Mouse (Mus musculus) adrenal gland, adult 18-20 months (tissue): ENCODE results near the gene Camk1. TPM values are rescaled to one million over a fixed set of nuclear protein-coding genes. Genes with fewer than 3 reads are reported as not detected.
A peak's percentile ranks its signal among the peaks of the same experiment; 100 is the strongest.

ENCODE experiments used
- DNase-seq, 2 experiments: peaks; one replicate each; pipeline ENCODE4 v3.0.0; 2021 to 2022; ENCODE audit warnings: low spot score in 2 of 2
- long read RNA-seq, 2 experiments: library from polyadenylated mRNA; stranded (forward); transcript quantifications; one replicate each; pipeline ENCODE4 v2.0.0; 2021
- total RNA-seq, 2 experiments: library from RNA; stranded (reverse); gene quantifications; 1 replicate in 1 of 2; 2 replicates in 1 of 2; pipeline ENCODE4 v1.2.3; 2021

Gene Camk1
- 10 to 100 TPM; 53.1 to 55.4 TPM for total RNA-seq
- long read RNA-seq, experiment 1, transcript Camk1-201 (12 exons, 1,496 nt): major isoform, 38 of 44 reads
- long read RNA-seq, experiment 1, partial matches to known transcripts: 2 of 44 reads
- long read RNA-seq, experiment 1, other reads (novel, unspliced or antisense): 4 of 44 reads
- long read RNA-seq, experiment 2, transcript Camk1-201 (12 exons, 1,496 nt): major isoform, 85 of 103 reads
- long read RNA-seq, experiment 2, partial matches to known transcripts: 4 of 103 reads
- long read RNA-seq, experiment 2, other reads (novel, unspliced or antisense): 14 of 103 reads

DNA sequence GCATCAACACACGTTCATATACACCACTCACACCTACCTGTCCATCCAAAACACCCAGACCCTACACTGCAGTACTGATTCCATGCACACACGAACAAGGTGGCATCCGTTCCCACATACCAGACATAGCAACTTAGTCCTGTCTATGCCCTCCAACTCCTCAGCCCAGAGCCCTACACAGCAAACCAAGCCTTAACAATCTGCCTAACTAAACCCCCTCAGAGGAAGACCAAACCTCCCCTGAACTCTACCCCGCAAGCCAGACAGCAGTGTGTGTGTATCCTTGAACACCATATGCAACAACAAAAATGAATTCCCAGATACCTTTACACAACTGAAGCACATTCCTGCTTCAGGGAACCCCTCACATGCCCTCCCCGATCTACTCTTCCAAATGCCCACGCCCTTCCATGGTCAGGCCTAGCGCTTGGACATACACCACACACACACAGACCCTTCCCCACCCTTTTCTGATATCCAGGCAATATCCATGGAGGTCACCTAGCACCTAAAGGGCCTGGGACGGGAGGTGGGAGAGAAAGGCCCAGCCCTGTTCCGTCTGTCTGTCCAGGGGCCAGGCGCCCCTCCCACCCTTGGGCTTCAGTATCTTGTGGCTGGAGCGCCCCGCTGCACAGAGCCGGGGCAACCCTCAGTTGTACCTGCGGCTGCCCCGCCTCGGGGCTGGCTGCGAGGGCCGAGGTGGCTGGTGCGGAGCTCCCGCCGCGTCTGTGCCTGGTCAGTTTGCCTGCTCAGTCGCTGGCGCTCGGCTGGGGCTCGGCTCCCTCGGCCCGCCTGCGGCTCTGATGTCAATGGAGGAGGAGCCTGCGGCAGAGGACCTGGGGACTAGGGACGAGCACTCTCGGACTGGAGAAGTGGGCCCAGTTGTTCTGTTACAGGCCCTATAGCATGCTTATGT lies at the start of gene Camk1:
Gene Camk1, minus strand, starts transcription at position 808 of the 916 bp plus-strand sequence.
- peak; percentile 82 to 84 for DNase-seq

DNA sequence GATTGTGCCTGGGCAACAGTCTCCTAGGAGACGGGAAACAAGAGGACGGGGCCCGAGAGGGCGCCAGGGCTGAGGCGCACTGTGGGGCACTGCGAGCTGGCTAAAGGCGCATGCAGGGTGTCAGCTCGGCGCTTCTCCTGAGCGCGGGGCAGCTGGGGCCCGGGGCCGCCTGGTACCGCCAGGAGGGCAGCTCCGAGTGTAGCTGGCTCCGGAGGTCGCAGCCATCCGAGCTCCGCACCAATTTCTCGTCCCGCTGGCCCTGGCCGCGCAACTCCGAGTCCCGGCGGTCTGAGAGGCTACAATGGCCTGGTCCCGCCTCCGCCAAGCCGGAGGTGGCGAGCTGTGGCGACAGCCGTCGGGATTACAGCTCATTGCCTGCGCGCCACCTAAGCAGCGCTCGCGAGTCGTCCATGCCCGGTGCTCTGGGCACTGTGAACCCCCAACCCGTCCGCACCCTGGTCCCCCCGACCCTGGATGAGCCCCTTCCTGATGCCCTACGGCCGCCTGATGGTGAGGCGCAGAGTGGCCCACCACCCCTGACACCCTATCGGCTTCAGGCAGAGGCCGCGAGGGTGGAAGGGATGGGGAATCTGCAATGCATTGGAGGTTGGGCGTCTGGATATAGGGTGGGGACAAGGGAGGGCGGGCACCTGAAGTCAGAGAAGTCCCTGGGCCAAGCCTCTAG lies 48.7 kb upstream of the Camk1 start:
- peak; percentile 43 to 58 for DNase-seq

DNA sequence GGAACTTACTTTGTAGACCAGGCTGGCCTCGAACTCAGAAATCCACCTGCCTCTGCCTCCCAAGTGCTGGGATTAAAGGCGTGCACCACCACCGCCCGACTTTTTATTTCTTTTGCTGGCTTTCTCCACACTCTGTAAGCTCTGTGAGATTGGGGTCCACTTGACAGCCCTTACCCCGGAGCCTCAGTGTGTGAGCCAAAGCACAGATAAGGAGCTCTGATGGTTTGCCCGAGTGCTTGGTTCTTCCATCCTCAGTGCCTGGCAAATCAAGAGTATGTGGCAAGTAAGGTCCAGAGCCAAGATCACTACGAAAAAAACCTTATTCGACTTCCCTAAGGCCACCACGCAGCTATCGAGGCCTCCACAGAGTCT lies 48.2 kb upstream of the Camk1 start:
- no peak for DNase-seq

DNA sequence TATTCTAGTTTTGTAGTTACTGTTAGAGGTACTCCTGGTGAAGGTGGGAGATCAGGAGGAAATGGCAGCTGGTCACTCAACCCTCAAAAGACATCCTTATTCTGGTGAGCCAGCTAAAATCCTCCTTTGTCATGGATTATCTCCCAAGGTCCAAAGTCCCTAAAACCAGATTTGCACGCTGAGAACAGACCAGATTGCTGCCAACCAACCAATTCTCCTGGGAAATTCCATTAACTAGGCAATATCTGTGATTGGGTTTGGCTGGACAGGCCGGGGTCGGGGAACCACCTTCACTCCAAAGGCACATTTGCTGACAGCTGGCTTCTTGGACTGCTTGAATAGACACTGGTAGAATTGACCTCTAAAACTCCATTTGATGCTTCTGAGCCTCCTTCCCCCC lies 46.9 kb upstream of the Camk1 start:
- DNase-seq: no peak

DNA sequence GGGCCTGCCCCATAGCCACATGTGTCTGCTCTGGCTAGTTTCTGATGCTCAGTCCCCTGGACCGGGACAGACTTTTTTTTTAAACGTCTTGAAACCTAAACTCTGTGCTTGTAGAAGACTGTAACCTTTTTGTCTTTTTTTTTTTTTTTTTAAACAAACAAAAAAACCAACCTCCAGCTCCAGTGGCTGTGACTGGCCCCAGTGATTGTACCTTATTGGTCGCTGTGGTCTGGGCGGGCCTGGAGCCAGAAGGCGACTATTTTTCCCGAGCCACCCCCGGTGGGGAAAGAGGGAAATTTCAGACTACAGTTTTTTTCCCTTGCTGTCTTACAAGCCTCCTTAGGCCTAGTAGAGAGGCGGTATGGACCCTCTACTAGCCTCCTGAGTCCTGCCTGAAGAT lies 45.2 kb upstream of the Camk1 start, which contains the start of gene Ttll3:
Gene Ttll3, plus strand, starts transcription at position 301 of the 400 bp plus-strand sequence.
- DNase-seq: no peak

DNA sequence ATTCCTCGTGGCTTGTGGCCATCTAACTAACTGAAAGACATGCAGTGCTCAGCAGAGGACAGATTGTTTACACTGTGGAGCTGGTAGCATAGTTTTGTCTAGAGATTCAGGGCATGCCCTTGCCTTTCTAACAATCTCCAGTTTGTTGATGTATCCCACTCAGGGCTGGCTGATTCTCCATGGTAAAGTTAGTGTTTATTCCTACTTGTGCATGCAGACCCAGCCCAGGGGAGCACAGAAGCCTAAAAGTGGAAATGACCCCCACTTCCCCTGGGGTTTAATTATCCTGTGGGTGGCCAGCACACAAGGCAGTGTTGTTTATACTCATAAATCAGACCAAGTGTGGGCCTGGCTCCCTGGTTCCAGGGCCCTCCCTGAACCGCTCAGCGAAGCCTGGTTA lies 42.2 kb upstream of the Camk1 start:
- no peak for DNase-seq

DNA sequence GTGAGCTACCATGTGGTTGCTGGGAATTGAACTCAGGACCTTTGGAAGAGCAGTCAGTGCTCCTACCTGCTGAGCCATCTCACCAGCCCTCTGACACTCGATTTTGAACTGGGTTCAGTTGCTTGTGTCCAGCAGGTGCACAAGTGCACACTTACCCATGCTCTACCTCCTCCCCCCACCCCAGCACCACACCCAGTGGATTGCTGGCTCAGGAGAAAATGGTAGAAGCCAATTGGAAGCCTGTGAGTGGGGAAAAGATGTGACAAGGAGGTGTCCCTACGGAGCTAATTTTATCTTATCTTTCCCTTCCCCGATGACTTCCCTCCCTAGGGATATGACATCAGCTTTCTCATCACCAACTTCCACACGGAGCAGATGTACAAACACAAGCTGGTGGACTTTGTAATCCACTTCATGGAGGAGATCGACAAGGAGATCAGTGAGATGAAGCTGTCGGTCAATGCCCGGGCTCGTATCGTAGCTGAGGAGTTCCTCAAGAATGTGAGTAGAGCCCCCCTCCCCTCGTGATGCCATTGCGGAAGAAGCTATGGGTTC lies 41.5 kb upstream of the Camk1 start:
- no peak for DNase-seq

DNA sequence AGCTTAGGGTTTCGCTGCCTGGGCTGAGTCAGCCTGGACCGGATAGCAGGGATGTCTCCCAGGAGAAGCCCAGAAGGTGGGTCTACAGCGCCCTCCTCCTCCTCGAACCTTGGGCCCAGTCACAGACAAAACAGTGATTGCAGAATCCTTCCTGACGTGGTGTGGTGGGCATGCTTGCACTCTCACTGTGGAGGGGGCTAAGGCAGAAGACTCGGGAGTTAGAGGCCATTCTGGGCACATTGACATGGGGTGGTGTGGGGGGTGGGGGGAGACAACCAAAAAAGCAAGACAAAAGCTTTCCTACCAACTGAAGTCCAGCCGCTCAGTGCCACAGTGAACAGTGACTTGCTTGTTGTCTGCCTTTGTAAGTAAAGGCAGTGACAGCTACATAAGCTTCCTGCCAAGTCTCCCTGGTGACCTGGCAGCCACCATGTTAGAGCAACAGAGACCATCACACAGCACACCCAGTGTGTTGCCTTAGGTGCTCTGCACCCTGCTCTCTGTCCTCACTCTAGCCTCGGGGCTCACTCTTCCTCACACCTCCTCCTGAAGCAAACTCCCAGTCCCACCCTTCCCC lies 40.7 kb upstream of the Camk1 start:
- DNase-seq: no peak

DNA sequence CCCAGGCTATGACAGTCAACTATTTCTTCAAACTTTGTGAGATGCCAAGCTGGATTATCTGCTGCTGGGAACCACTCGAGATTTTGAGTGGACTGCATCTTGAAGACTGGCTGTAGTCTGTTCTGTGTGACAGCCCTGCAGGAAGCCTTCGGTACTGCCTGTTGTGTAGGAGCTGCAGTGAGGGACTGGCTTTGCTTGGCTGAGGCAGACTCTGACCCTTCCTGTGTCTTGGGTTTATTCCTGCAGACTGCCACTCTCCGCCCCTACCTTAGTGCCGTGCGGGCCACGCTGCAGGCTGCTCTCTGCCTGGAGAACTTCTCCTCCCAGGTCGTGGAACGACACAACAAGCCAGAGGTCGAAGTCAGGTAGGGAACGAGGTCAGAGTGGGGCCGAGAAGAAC lies 36.7 kb upstream of the Camk1 start:
- no peak for DNase-seq

DNA sequence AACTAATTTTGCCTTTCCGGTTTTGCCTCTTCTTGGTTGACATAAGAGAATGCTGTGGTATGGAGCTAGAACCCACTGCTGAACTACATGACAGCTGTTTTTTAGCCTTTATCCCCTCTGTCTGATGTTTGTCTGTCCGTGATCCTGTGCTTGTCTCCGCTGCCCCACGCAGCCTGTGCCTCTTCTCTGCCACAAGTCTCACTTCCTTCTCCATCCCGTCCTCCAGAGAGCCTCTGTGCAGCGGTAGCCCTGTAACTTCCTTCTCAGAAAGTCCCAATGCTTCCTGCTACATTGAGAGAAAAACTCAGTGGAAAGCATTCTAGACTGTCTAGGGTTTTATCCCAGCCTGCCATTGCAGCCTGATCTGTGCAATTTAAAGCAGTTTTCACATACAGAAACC lies 35.5 kb upstream of the Camk1 start:
- no peak for DNase-seq

DNA sequence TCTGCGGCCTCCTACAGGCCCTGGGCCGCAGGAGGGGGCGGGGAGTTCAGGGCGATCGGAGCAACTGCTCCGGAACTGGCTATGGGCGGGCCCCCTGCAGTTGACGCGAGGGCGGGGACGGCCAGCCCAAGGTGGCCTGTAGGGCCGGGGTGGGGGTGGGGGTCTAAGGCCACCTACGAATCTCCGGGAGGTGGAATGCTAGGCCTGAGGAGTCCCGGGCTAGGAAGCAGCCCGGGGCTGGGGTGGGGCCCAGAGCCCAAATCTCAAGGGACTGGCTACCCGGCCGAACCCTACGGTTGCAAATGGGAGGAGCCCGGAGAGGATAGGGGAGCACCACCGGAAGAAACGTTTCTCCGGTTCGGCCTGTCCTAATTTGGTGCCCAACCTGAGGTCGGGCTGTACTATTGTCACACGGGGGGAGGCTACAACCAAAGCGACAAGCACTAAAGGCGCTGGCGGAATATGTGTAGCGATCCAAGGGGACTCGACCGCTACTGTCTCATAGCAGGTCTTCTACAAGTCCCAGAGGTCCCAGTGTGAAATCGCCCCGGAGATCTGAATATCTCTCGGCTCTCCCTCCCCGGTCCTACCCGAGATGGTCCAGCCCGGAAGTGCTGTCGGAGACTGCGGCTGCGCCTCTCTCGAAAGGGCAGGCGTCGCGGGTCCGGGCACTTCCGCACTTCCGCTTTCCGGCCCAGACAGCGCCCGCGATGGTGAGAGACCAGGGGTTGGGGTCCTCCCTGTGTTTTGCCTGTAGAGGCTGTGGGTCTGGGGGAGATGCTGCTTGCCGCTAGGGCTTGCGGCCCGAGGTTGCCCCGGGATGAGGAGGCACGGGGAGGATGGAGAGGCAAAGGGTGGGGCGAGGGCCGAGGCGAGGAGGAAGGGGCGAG lies 34.0 kb upstream of the Camk1 start, which contains the start of the genes Tada3 and Arpc4:
Gene Tada3, minus strand, starts transcription at position 388 of the 890 bp plus-strand sequence.
Gene Arpc4, plus strand, starts transcription at position 620 of the 890 bp plus-strand sequence.
- peak; percentile 90 for DNase-seq

DNA sequence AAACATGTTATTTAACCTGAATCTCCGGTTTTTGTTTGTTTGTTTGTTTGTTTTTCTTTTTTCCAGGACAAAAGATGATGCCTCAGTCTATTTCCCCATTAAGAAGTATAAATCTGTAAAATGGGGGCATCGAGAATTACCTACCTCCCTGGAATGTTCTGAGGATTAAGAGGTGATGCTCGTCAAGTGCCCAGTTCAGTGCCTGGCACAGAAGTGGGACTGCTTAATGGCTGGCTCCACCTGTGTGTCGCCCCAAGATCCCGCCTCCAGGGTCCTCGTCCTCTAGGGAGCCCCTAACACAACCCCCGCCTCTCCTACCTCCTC lies 33.4 kb upstream of the Camk1 start:
- no peak for DNase-seq

DNA sequence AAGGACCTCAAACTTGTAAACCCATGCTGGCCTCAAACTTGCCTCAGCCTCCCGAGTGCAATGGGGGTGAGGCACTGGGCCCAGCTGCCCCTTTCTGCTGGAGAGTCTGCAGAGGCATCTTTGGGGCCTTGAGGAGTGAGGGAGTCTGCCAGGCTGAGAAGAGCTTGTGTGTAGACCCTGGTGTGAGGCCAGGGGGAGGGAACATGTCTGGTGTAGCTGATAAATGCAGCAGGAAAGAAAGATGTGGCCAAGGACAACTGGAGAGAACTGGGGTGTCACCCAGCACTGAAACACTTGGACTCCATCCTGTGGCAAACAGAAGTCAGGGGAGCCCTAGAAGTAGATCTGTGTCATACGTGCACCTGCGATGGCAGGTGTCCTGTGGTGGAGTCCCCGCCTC lies 29.7 kb upstream of the Camk1 start:
- no peak for DNase-seq

DNA sequence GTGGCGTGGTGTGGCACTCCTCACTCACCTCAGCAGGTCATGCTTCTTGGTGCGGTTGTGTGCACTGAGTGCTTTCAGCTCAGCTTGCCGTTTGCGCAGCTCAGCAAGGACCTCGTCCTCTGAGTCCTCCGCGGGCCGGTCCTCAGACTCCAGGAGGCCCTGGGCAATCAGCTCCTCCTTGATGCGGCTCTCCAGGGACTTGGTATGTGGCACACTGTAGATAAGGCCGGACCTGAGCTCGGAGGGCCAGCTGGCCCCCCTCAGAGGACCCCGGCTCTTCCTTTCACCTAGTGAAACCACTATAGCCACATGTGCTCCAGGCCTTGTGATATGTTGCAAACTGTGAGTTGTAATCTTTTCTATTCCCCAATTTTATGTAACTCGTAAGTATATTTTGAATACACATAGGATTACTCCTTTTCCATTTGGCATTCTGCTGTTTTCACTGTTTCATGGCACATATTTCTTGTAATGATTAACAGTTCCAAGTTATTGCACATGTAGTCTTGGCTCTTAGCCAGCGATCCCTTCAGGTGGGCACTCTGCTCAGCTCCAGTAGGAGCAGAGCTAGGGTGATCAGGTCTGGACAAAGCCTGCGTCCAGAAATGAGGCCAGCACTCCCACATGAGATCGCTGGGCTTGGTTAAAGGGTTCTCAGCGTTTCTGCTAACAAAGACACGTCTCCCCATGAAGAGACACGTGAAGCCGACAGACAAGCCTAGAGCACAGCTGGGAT lies 26.6 kb upstream of the Camk1 start:
- no peak for DNase-seq

DNA sequence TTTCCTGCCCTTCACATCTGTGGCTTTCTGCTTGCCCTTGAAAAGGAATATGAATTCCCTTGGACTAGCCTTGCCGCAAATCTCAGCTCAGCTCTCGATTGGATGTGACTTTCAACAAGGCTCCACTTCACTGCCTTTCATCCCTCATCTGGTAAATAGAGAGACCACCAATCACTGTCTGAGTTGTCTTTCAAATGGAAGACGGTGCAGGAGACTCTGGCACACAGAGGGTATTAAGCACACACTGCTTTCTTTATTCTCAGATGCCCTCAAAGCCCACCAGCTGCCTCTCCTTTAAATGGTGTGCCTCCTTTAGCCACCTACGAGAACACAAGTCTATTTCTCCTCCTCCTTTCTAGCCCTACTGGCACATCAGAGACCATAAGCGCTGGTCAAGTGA lies 24.8 kb upstream of the Camk1 start:
- DNase-seq: no peak

DNA sequence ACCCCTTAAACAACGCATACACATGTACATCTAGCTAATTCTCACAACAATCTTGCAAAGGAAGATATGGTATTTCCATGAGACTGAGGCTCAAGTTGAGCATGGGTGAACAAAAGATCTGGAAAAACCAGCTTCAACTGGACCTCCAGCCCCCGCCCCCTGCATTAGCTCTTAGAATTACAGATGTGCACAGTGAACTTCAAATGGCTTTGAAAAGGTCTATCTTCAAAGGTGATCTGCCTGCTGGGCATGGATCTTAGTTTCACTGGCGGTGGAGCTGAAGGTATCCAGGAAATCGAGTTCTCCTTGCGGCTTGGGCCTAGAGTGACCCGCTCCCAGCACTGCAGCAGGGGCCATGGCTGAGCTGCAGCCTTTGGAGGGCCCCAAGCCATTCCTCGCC lies 24.3 kb upstream of the Camk1 start:
- DNase-seq: no peak

DNA sequence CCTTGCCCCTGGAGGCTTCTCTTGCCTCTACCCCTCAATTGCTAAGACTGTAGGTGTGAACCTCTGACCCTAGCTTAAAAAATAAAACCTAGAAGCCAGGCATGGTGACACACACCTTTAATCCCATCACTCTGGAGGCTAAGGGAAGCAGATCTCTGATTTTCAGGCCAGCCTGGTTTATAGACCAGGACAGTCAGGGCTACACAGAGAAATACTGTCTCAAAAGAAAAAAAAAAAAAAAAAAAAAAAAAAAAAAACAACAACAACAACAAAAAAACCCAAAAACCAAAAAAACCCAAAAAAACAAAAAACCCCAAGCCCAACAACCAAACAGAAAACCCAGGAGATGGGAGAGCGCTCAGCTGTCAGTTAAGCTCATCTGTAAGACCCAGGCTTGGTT lies 23.8 kb upstream of the Camk1 start:
- no peak for DNase-seq

DNA sequence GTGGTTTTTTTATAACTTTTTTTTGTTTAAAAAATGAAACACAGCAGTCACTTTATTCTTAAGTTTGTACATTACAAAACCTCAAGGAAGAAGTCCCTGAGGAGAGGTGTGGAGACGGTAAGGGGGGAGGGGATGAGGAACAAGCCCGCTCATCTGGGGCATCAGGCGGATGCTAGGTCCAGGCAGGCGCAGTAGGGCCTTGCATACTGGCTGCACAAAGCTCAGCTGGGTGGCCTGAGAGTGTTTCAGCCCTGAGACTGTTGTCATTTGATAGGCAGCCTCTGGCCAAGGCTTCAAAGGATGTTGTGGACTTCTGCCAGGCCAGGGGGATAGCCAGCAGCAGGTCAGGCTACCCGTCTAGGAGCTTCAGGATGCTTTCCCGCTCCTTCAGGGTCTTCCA lies 22.9 kb upstream of the Camk1 start:
- no peak for DNase-seq

DNA sequence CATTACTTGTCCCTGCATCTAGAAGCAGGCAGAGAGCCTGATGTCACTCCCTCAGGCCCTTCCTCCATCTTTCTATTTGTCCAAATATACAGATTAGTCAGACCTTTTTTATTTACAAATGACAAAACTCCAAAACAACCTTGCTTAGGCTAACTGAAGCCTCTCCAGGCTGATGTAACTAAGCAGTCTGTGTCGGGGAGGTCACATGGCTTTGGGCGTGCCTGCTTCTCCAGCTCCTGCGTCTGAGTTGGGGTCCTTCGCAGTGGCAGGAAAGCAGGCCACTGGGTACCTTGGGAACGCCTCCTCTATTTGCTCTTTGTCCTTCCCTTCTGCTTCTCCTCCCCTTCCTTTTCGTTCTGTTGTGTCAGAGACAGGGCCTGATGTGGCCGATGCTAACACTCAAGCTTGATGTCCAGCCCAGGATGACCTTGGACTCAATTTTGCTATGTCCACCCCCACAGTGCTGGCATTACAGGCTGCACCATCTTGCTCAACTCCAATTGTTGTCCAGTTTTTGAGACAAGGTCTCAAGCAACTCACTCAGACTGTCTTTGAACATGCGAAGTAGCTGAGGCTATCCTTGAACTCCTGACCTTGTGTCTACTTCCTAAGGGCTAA lies 20.8 kb upstream of the Camk1 start:
- no peak for DNase-seq
